19 mouse cellular contexts compared by ENCODE assay signal in the genomic region with DNA sequence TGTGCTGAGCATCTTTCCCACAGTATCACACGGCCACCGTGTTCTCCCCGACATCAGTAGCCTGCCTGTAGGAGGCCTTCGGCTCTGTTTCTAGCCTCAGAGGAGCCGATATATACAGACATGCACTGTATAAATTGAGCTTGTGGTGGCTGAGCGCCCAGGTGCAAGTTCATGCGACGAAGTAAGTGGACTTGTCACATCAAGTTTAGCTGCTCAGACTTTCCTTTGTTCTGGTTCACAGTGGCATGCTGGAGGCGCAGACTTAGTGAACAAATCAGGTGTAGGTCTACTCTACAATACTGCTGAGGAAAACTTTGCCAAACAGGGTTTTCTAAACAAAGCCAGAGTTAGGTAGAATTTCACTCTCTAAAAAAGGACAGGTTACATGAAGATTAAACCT. TPM values are rescaled to one million over a fixed set of nuclear protein-coding genes. Genes with fewer than 3 reads are reported as not detected.
A peak's percentile ranks its signal among the peaks of the same experiment; 100 is the strongest.
DNase-seq lines count a peak whose midpoint lies in the region; ATAC-seq lines count a peak whose summit lies in the region.
"Had no signal": no experiment of that assay in that cellular context is flagged by ENCODE, and none has a peak within 500 bp of the region (broad histone marks: within the 10 kb centered on the region; RNA-seq: fewer than 3 reads in every experiment).

No protein-coding gene starts in this region.

- no peaks in the 10 kb centered on the region for H3K9me3 ChIP-seq in limb, embryonic 12.5 days
- no peaks in the 10 kb centered on the region for H3K9me3 ChIP-seq in limb, embryonic 10.5 days (replicated peaks)
- H3K9me3 ChIP-seq in embryonic facial prominence, embryonic 10.5 days, result 0 out of 2 replicates have a peak, but pooled peaks cover 2% of the 10 kb centered on the region
- H3K9me3 ChIP-seq in embryonic facial prominence, embryonic 14.5 days (ENCODE audit: control insufficient read depth, low read length), result no peaks in the 10 kb centered on the region
- H3K9me3 ChIP-seq: liver, embryonic 13.5 days; megakaryocyte, embryonic 14.5 days had no signal

- no peak overlapping the region for H3K4me2 ChIP-seq in limb, embryonic 12.5 days
- H3K4me2 ChIP-seq in embryonic facial prominence, embryonic 14.5 days (ENCODE audit: low read depth, low read length), result no peak overlapping the region
- H3K4me2 ChIP-seq: heart, embryonic 13.5 days; liver, embryonic 13.5 days had no signal

- H3K36me3 ChIP-seq in limb, embryonic 12.5 days, result peaks cover 4% of the 10 kb centered on the region; the same call in 1 of the 2 replicates
- 0 out of 2 replicates have a peak, but pooled peaks cover 2% of the 10 kb centered on the region for H3K36me3 ChIP-seq in limb, embryonic 10.5 days
- H3K36me3 ChIP-seq in embryonic facial prominence, embryonic 10.5 days (replicated peaks), result peaks cover 16% of the 10 kb centered on the region
- no peaks in the 10 kb centered on the region for H3K36me3 ChIP-seq in embryonic facial prominence, embryonic 14.5 days (ENCODE audit: control insufficient read depth, insufficient read depth, low read length)

- no peak overlapping the region for H3K4me3 ChIP-seq in limb, embryonic 12.5 days (replicated peaks)
- no peak overlapping the region for H3K4me3 ChIP-seq in limb, embryonic 10.5 days
- no peak overlapping the region for H3K4me3 ChIP-seq in embryonic facial prominence, embryonic 10.5 days
- H3K4me3 ChIP-seq in embryonic facial prominence, embryonic 14.5 days (ENCODE audit: low read depth, low read length), result no peak overlapping the region
- H3K4me3 ChIP-seq: heart, embryonic 13.5 days; liver, embryonic 13.5 days; megakaryocyte, embryonic 14.5 days had no signal

- no peak for DNase-seq in limb, embryonic 10.5 days (ENCODE audit: low spot score)
- DNase-seq in embryonic facial prominence, embryonic 10.5 days (ENCODE audit: low spot score), result peak; percentile 33
- peak; percentile 86 for DNase-seq in embryonic facial prominence, embryonic 14.5 days (ENCODE audit: low spot score)
- DNase-seq in retina, postnatal 1 day, result peak; percentile 45
- DNase-seq in lung, postnatal 36 days, result no peak
- DNase-seq: adrenal gland, postnatal 25 days; cerebellum, adult 8-10 months; heart, postnatal 4 days; kidney, adult 2 months; kidney, postnatal 25 days; layer of hippocampus, postnatal 36 days; liver, embryonic 13.5 days; right cerebral cortex, adult 18-20 months; thymus, postnatal 25 days had no signal

- WGBS in limb, embryonic 12.5 days, result 66% methylated on average over 9 of the region's 9 CpGs
- 87% methylated on average over 9 of the region's 9 CpGs for WGBS in limb, embryonic 10.5 days
- WGBS in embryonic facial prominence, embryonic 10.5 days, result 67% methylated on average over 9 of the region's 9 CpGs
- WGBS in embryonic facial prominence, embryonic 14.5 days, result 54% methylated on average over 9 of the region's 9 CpGs

- no peak overlapping the region for H3K9ac ChIP-seq in limb, embryonic 12.5 days (replicated peaks)
- no peak overlapping the region for H3K9ac ChIP-seq in embryonic facial prominence, embryonic 14.5 days (ENCODE audit: low read depth, low read length)
- H3K9ac ChIP-seq: heart, embryonic 13.5 days; liver, embryonic 13.5 days had no signal

- H3K27me3 ChIP-seq in limb, embryonic 12.5 days, result no peaks in the 10 kb centered on the region
- no peaks in the 10 kb centered on the region for H3K27me3 ChIP-seq in limb, embryonic 10.5 days (ENCODE audit: low read depth, poor library complexity, severe bottlenecking)
- H3K27me3 ChIP-seq in embryonic facial prominence, embryonic 10.5 days (replicated peaks; ENCODE audit: low read depth, poor library complexity, severe bottlenecking), result no peaks in the 10 kb centered on the region
- no peaks in the 10 kb centered on the region for H3K27me3 ChIP-seq in embryonic facial prominence, embryonic 14.5 days (replicated peaks; ENCODE audit: control insufficient read depth, insufficient read depth, low read length)
- H3K27me3 ChIP-seq: heart, embryonic 13.5 days; liver, embryonic 13.5 days; megakaryocyte, embryonic 14.5 days had no signal

- H3K4me1 ChIP-seq in limb, embryonic 12.5 days (replicated peaks), result peaks cover 6% of the 10 kb centered on the region; the same call in 1 of the 2 replicates
- H3K4me1 ChIP-seq in limb, embryonic 10.5 days, result peaks cover 21% of the 10 kb centered on the region
- peaks cover 29% of the 10 kb centered on the region for H3K4me1 ChIP-seq in embryonic facial prominence, embryonic 10.5 days
- peaks cover 3% of the 10 kb centered on the region; the same call in 1 of the 2 replicates for H3K4me1 ChIP-seq in embryonic facial prominence, embryonic 14.5 days (ENCODE audit: control insufficient read depth, insufficient read depth, low read length)

- no peak for ATAC-seq in limb, embryonic 12.5 days (ENCODE audit: insufficient number of reproducible peaks, insufficient read depth, low FRiP score, low TSS enrichment, low read depth)
- peak; percentile 93 for ATAC-seq in embryonic facial prominence, embryonic 14.5 days (ENCODE audit: low read depth)
- ATAC-seq in granulocyte monocyte progenitor cell, adult 5-6 weeks (replicated peaks; ENCODE audit: poor library complexity, severe bottlenecking), result no peak
- ATAC-seq: midbrain, embryonic 16.5 days had no signal

- peak overlapping the region; percentile 50; the same call in 1 of the 2 replicates for H3K27ac ChIP-seq in limb, embryonic 12.5 days
- H3K27ac ChIP-seq in limb, embryonic 10.5 days, result no peak overlapping the region
- peak overlapping the region; percentile 61 for H3K27ac ChIP-seq in embryonic facial prominence, embryonic 10.5 days (replicated peaks)
- H3K27ac ChIP-seq in embryonic facial prominence, embryonic 14.5 days (replicated peaks; ENCODE audit: low read depth, low read length), result 0 out of 2 replicates have a peak overlapping the region, but pooled peaks have one; percentile 33
- H3K27ac ChIP-seq: heart, embryonic 13.5 days; liver, embryonic 13.5 days had no signal

RNA-seq across cellular contexts. Expression of a gene that starts 13.5 kb away (rescaled TPM):
- polyA plus RNA-seq in limb, embryonic 12.5 days (2016; fragmentation: Nextera tagmentation; extraction: Ambion mirVana), result 16.9 and 17.8 TPM in 2 replicates
- polyA plus RNA-seq in limb, embryonic 10.5 days (2016; fragmentation: Nextera tagmentation; extraction: Ambion mirVana), result 14.3 and 14.9 TPM in 2 replicates
- polyA plus RNA-seq in embryonic facial prominence, embryonic 10.5 days (2016; fragmentation: Nextera tagmentation; extraction: Ambion mirVana), result 21.4 and 23.9 TPM in 2 replicates
- polyA plus RNA-seq in embryonic facial prominence, embryonic 14.5 days (2014; fragmentation: Nextera tagmentation; extraction: Ambion mirVana), result 15.9 and 17.7 TPM in 2 replicates
- total RNA-seq in granulocyte monocyte progenitor cell, adult 5-6 weeks (2014; fragmentation: Nextera tagmentation), result 37.5 and 39.6 TPM in 2 replicates
- 75.2 and 76.0 TPM in 2 replicates for total RNA-seq in granulocyte monocyte progenitor cell, adult 5-6 weeks (2017)

RNA-seq across cellular contexts. Expression of a gene that starts 39.9 kb away (rescaled TPM):
- polyA plus RNA-seq in limb, embryonic 12.5 days (2016; fragmentation: Nextera tagmentation; extraction: Ambion mirVana), result 723 and 758 TPM in 2 replicates
- polyA plus RNA-seq in limb, embryonic 10.5 days (2016; fragmentation: Nextera tagmentation; extraction: Ambion mirVana), result 775 and 943 TPM in 2 replicates
- 777 and 806 TPM in 2 replicates for polyA plus RNA-seq in embryonic facial prominence, embryonic 10.5 days (2016; fragmentation: Nextera tagmentation; extraction: Ambion mirVana)
- polyA plus RNA-seq in embryonic facial prominence, embryonic 14.5 days (2014; fragmentation: Nextera tagmentation; extraction: Ambion mirVana), result 577 and 678 TPM in 2 replicates
- 960 and 1,103 TPM in 2 replicates for total RNA-seq in granulocyte monocyte progenitor cell, adult 5-6 weeks (2014; fragmentation: Nextera tagmentation)
- total RNA-seq in granulocyte monocyte progenitor cell, adult 5-6 weeks (2017), result 140 and 187 TPM in 2 replicates

Comparison
In these comparisons a context has a peak if more than half of its experiments do, and no peak if none do; other contexts are left out.
1. DNase-seq: peak in embryonic facial prominence, embryonic 10.5 days (single experiment), embryonic facial prominence, embryonic 14.5 days (single experiment) and retina, postnatal 1 day (single experiment); none in limb, embryonic 10.5 days (single experiment) and lung, postnatal 36 days (single experiment).